Mouse (Mus musculus): ENCODE measurements around the gene Zbtb16.

DNA sequence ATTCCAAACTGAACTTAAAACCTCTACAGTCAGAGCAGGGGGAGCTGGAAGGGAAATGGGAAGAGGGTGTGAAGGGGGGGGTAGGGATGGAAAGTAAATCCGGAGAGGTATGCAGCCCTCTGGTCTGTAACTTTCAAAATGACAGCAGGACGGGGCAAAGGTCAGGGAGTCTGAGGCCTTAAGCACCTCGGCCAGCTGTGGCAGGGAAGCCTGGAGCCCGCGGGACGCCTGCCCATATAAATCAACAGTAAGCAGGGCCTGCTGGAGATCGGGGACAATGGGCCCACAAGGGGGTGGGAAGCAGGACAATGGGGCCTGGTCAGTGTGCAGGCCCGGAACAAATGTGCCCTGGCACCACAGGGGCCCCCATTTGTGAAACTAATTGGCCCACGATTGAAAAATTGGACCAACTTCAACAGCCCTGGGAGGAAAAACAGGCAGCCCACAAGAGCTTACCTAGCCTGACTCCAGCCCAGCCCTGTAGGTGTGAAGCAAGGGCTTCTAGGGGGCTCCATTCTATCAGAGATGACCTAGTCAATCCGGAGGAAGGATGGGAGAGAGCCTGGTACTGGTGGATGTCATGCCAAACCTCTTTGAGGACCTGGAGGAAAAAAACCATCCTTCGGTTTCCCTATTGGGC is 160.8 kb downstream of the Zbtb16 start:
- TF ChIP-seq TAL1 (conservative IDR thresholded peaks at IDR 0.05; ENCODE audit: low read depth, low read length) (no peak), CTCF (IDR thresholded peaks at IDR 0.05; ENCODE audit: low read depth, low read length) (no peak), GATA1 (IDR thresholded peaks at IDR 0.05; ENCODE audit: borderline replicate concordance, low read length) (no peak), POLR2AphosphoS5 (IDR thresholded peaks at IDR 0.05; ENCODE audit: insufficient replicate concordance, low read depth, low read length) (no peak), GATA2 (IDR thresholded peaks at IDR 0.05; ENCODE audit: borderline replicate concordance, low read depth, low read length) (no peak)
